Mouse (Mus musculus) heart, postnatal 25 days (tissue): ENCODE results near the gene Dpyd. TPM values are rescaled to one million over a fixed set of nuclear protein-coding genes. Genes with fewer than 3 reads are reported as not detected.

Source experiments
- DNase-seq: peaks from one replicate; pipeline ENCODE4 v3.0.0; 2022; ENCODE audit warnings: low spot score
- intact Hi-C: fragments of 180-260 bp; cut with DNase I; formaldehyde crosslinking; loops from one replicate; pipeline ENCODE4 v1.15.1; 2025
- total RNA-seq, 2 experiments: library from RNA; stranded (reverse); gene quantifications; 2 replicates each; pipeline ENCODE4 v1.2.3; 2021

The Dpyd gene
- total RNA-seq: 1 to 10 TPM; 3.6 to 5.4 TPM

DNA sequence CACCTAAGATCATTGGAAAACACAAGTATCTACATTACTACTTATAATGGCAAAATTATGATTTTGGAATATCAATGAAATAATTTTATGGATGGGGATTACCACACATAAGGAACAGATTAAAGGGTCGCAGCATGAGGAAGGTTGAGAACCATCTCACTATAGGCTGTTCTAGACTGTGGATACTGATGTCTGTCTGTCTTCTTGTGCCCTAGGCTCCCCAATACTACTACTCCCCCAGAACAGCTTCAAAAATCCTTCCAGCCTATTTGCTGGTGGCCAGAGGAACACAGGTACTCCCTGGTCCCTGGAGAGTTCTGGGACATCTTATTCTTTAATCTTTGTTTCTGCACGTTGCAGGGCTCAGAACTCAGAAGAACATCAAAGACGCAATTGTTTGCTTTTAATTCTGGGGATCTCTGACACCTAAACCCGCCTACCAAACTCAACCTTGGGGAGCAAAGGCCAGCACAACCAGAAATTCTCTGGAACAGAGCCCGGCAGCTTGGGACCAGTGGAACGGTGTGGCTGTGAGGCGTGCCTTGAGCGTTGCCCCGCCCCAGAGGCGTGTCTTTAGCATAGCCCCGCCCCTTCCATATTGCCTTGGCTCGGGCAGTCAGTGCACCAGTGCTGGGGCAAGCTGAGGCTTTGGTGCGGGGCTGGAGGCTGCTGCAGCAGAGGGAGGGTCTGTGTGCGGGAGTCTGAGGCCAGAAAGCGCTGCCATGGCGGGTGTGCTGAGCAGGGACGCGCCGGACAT, at the start of gene Dpyd:
Gene Dpyd (plus strand): TSS at position 576 of the 757 bp plus-strand sequence.
- peak; percentile 2 for DNase-seq
- intact Hi-C loops: no loop called here

DNA sequence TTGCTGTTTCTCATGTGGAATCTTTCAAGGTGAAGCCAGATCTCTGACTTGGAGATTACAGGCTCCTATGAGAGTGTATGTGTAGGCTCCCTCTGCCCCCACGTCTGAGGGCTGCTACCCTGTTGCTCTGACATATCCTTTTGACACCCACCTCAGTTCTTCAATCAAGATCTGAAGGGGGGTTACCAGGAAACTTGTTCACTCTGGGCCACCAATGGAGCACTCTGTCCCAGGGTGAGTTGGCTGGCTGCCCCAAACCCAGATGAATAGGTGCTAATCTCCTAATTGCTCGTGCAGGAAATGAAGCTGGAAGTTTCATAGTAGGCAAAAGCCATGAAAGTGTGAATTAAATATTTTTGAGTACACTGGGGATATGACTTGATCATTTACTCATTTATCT, 24.3 kb upstream of the Dpyd start:
- intact Hi-C loops: no loop called here
- no peak for DNase-seq

DNA sequence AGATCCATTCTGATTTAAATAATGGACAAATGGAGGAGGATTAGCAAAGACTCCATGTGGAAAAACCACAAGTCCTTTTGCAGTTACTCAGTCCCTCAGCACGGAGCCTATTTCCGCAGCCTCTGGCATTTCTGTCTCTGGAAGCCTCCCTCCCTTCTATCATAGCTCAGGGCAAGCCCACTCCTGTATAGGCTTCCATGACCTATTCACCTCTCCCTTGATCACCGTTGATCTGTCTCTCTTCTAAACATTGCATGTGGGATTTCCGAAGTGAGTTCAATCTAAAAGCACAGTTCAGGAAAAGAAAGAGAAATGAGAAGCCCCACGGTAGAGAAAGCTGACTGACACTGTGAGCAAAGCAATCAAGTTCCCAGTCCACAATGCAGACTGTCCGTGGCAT, 20.2 kb upstream of the Dpyd start:
- intact Hi-C loops: no loop called here
- DNase-seq: no peak

- intact Hi-C loops: no loop called here
- no peak for DNase-seq
Measured at GRCm38 (mm10) chr3:118547551-118548210, 14.2 kb upstream of the Dpyd start.

GRCm38 (mm10) chr3:118557605-118558004, 4.3 kb upstream of the Dpyd start:
- intact Hi-C loops: no loop called here
- DNase-seq: no peak

DNA sequence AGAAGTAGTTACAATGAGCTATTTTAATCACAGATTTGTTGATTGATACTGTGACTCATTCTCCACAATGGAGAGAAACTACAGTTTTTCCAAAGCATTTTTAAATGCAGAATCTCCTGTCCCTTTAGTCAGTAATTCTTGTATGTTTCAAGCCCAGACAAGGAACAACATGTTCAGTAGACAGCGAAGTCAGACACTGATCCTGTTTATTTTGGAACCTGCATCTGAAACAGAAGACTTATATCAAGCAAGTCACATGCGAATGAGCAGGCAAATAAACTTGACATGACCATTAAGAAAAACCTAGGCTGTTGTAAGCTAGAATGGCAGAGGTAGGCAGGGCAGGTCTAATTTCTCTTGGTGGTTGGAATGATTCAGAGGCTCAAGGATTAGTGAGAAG, 2.0 kb upstream of the Dpyd start:
- DNase-seq: no peak
- intact Hi-C loops: no loop called here

DNA sequence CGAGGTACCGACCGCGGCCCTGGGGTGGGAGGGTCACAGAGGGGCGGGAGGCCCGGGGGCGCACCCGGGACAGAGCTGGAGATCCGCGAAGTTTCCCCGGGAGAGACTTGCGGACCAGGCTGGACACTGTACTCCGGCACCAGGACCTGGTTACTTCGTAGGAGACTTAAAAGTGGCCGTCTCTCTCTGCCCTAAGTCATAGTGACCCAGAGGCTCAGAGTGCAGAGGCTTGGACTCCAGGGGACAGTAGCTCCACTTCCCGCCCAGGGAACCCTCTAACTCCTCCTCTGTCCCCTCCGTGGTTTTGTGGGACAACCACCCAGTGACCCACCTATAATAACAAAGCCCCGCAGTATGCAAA, 362 bp downstream of the Dpyd start:
- no peak for DNase-seq
- intact Hi-C loops: no loop called here

- no peak for DNase-seq
Measured at GRCm38 (mm10) chr3:118566779-118567178, 4.8 kb downstream of the Dpyd start.

DNA sequence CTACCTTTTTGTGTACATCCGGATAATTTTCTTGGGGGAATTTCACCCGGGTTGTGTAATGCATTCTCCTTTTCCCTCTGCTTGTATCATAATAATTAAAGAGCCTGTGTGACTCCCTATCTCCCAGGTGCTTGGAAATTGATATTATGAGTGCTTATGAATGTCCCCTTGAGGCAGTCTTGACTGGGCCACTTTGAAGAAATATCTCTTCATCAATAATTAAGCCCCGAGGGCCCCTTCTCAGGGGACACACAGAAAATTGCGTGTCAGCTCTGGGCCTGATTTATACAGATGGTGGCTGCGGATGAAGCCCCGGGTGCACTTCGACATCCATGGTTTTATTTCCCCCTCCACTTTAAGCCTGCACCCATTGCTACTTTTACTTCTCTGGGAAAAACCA, 8.3 kb downstream of the Dpyd start:
- DNase-seq: no peak
- intact Hi-C loops: no loop called here

More at GRCm38 (mm10) chr3:118566779-118567178, 4.8 kb downstream of the Dpyd start:
- intact Hi-C loops: no loop called here

- DNase-seq: no peak
- intact Hi-C loops: no loop called here
Measured at GRCm38 (mm10) chr3:118590559-118590958, 28.6 kb downstream of the Dpyd start.

DNA sequence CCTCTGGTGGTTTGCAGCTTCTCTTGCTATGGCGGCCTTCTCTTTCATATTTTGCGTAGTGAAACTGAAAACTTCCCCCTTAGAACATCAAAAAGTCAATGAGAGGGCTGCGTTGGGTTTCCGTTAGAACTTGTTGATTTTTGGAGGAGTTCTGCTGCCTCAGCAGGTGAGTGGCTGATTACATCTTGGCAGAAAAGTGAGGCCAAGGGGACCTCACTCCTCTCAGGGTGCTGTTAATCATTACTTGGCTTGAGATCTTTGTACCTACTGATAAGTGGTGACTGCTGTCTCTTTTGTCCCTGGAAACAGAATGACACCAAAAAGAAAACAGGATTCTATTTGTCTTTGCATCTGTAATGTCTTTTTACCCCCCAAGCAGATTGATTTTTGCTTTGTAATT, 32.9 kb downstream of the Dpyd start:
- intact Hi-C loops: no loop called here
- DNase-seq: no peak

- no peak for DNase-seq
- intact Hi-C loops: no loop called here
Measured at GRCm38 (mm10) chr3:118595693-118596092, 33.8 kb downstream of the Dpyd start.

GRCm38 (mm10) chr3:118601689-118602640, 40.0 kb downstream of the Dpyd start:
- DNase-seq: no peak
- intact Hi-C loops: no loop called here

DNA sequence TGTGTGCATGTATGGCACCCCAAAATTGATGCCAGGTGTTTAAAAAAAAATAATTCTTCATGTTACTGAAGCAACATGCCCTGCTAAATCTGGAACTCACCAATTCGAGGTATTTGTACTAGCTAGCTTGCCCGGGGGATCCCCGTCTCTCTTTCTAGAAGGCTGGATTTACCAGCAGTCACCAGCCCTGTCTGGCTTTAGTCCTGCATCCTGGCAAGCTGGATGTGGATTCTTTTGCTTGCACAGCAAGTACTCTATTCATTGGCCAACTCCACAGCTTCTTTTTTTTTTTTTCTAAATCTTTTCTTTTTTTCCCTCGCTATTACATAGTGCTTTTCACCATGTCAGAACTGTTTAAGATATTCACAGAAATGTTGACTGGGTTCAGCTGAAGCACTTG, 46.8 kb downstream of the Dpyd start:
- intact Hi-C loops: no loop called here
- no peak for DNase-seq

- intact Hi-C loops: no loop called here
- no peak for DNase-seq
Measured at GRCm38 (mm10) chr3:118626455-118627375, 64.8 kb downstream of the Dpyd start.

GRCm38 (mm10) chr3:118629737-118630136, 67.8 kb downstream of the Dpyd start:
- DNase-seq: no peak
- intact Hi-C loops: no loop called here

DNA sequence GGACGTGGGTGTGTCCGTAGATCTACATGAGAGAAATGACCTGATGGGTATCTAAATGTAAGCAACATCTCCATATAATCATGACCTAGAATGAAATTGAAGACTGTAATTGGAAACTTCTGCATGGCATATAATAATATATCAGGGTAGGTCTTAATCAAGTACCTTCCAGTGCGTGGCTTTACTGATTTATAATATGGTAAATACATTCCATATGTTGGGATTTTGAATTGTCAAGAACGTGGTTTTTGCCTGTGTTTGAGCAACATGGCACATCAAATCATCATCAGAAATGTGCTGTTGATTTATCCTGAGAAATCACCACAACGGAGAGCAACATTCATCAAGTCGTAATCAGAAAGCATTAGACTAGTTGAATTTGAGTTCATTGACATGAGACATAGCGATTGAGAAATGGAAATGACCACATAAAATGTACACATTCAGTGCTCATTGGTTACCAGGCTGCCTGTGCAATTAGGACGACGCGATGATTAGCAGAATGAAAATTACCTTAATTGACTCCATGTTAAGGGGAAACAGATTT, 84.2 kb downstream of the Dpyd start:
- intact Hi-C loops: no loop called here

DNA sequence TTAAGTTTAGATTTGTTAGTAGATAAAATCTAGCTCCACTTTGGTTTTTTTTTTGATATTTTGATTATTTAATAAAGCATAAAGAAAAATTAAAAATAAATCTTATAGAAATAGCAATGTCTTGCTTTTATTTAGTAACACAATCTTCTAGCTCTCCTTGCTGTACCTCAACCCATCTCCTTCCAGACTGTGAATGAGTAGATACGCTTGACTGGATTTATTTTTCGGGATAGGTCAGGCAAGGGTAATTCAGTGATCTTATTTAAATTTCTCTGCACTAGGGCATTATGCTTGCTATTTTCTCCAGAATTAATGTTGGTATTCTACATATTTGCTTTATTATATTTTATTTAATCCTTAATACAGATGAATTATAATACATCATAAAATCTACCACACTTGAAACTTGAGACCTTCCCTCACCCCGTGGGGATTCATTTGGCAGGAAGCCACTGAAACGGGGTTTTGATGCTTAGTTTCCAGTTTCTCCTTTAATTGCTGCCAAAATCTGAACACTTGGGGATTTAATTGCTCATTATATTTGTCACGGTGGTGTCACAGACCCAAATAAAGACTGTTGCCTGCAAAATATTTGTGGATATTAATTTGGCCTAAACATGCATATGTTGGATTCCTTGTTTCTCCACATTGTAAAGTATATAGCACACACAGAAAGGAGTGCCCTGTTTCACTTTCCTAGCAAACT, 102.2 kb downstream of the Dpyd start:
- intact Hi-C loops: no loop called here
- no peak for DNase-seq

More for the DNA sequence above, 84.2 kb downstream of the Dpyd start:
- DNase-seq: no peak
